Mouse (Mus musculus) 3134 (cell line): ENCODE data around the gene Nlrp9a.
"Not testable (repeated sequence)": the region's sequence is repeated elsewhere in the genome, so short reads cannot be mapped to it uniquely, and the experiment has no call there.

Experiments used
- DNase-seq: peaks from one replicate; pipeline ENCODE4 v3.0.0-alpha.2; 2011; ENCODE audit warnings: low spot score; ENCODE audit not compliant: insufficient read length; ENCODE audit errors: extremely low read depth

Nlrp9a gene

GRCm38 (mm10) chr7:26534723-26535122 lies at the start of gene Nlrp9a:
Nlrp9a (plus strand) TSS chr7:26535023.
- not testable (repeated sequence) for DNase-seq

GRCm38 (mm10) chr7:26489514-26489913 lies 45.3 kb upstream of the Nlrp9a start:
- DNase-seq: not testable (repeated sequence)

- DNase-seq: no peak
These were observed 54.3 kb downstream of the Nlrp9a start for GRCm38 (mm10) chr7:26589077-26589476.

- no peak for DNase-seq
These were observed 55.0 kb downstream of the Nlrp9a start for GRCm38 (mm10) chr7:26589774-26590173.

- not testable (repeated sequence) for DNase-seq
These were observed 83.5 kb downstream of the Nlrp9a start, which contains the start of gene Vmn1r185 for GRCm38 (mm10) chr7:26618364-26618763. Vmn1r185 (minus strand) TSS chr7:26618464.
